Mouse (Mus musculus): ENCODE results near the gene Cd79a.
"Not testable (repeated sequence)": the region's sequence is repeated elsewhere in the genome, so short reads cannot be mapped to it uniquely, and the experiment has no call there.

The Cd79a gene

GRCm38 (mm10) chr7:24885468-24886307 is 11.5 kb upstream of the Cd79a start:
- DNase-seq (ENCODE audit: extremely low spot score, low spot score) = no peak

- DNase-seq (ENCODE audit: extremely low spot score, low spot score) = no peak
Observed at GRCm38 (mm10) chr7:24886308-24886633, 10.9 kb upstream of the Cd79a start.

GRCm38 (mm10) chr7:24887096-24887495 is 10.1 kb upstream of the Cd79a start:
- no peak for DNase-seq (ENCODE audit: extremely low spot score, low spot score)

- no peak for DNase-seq (ENCODE audit: extremely low spot score, low spot score)
Observed at GRCm38 (mm10) chr7:24889431-24890220, 7.6 kb upstream of the Cd79a start.

GRCm38 (mm10) chr7:24890281-24891216 is 6.6 kb upstream of the Cd79a start:
- peak; percentile 79 for DNase-seq (ENCODE audit: extremely low spot score, low spot score)

- DNase-seq (ENCODE audit: extremely low spot score, low spot score) = no peak
Observed at GRCm38 (mm10) chr7:24891241-24892124, 5.7 kb upstream of the Cd79a start.

GRCm38 (mm10) chr7:24892125-24892583 is 5.0 kb upstream of the Cd79a start:
- no peak for DNase-seq (ENCODE audit: extremely low spot score, low spot score)

GRCm38 (mm10) chr7:24895749-24896148 is 1.4 kb upstream of the Cd79a start:
- DNase-seq (ENCODE audit: extremely low spot score, low spot score) = not testable (repeated sequence)

GRCm38 (mm10) chr7:24896269-24896668 is 912 bp upstream of the Cd79a start:
- no peak for DNase-seq (ENCODE audit: extremely low spot score, low spot score)

GRCm38 (mm10) chr7:24897959-24898358 is 778 bp downstream of the Cd79a start:
- DNase-seq (ENCODE audit: extremely low spot score, low spot score) = no peak

GRCm38 (mm10) chr7:24901114-24901513 is 3.9 kb downstream of the Cd79a start:
- no peak for DNase-seq (ENCODE audit: extremely low spot score, low spot score)

GRCm38 (mm10) chr7:24901842-24902241 is 4.7 kb downstream of the Cd79a start:
- DNase-seq (ENCODE audit: extremely low spot score, low spot score) = no peak

- DNase-seq (ENCODE audit: extremely low spot score, low spot score) = no peak
Observed at GRCm38 (mm10) chr7:24902264-24902629, 5.1 kb downstream of the Cd79a start.

GRCm38 (mm10) chr7:24902630-24903443 is 5.7 kb downstream of the Cd79a start, which contains the start of gene Arhgef1:
TSS of gene Arhgef1 (plus strand) at chr7:24902912.
- peak; percentile 67 for DNase-seq (ENCODE audit: extremely low spot score, low spot score)

GRCm38 (mm10) chr7:24903444-24903825 is 6.3 kb downstream of the Cd79a start:
- no peak for DNase-seq (ENCODE audit: extremely low spot score, low spot score)

GRCm38 (mm10) chr7:24904070-24904483 is 6.9 kb downstream of the Cd79a start:
- DNase-seq (ENCODE audit: extremely low spot score, low spot score) = peak; percentile 95

GRCm38 (mm10) chr7:24904936-24905335 is 7.8 kb downstream of the Cd79a start:
- DNase-seq (ENCODE audit: extremely low spot score, low spot score) = peak; percentile 70

- no peak for DNase-seq (ENCODE audit: extremely low spot score, low spot score)
Observed at GRCm38 (mm10) chr7:24906551-24906950, 9.4 kb downstream of the Cd79a start.

- no peak for DNase-seq (ENCODE audit: extremely low spot score, low spot score)
Observed at GRCm38 (mm10) chr7:24907211-24907748, 10.1 kb downstream of the Cd79a start.

Data from neural tube, embryonic 10.5 days (tissue).